Mouse (Mus musculus) kidney, postnatal 4 days (tissue): ENCODE data around the gene Hdgfl3.
"Not testable (repeated sequence)": the region's sequence is repeated elsewhere in the genome, so short reads cannot be mapped to it uniquely, and the experiment has no call there.

Source experiments
- DNase-seq, 2 experiments: peaks; one replicate each; pipeline ENCODE4 v3.0.0; 2021; ENCODE audit warnings: mixed read lengths in 2 of 2

Hdgfl3 gene

DNA sequence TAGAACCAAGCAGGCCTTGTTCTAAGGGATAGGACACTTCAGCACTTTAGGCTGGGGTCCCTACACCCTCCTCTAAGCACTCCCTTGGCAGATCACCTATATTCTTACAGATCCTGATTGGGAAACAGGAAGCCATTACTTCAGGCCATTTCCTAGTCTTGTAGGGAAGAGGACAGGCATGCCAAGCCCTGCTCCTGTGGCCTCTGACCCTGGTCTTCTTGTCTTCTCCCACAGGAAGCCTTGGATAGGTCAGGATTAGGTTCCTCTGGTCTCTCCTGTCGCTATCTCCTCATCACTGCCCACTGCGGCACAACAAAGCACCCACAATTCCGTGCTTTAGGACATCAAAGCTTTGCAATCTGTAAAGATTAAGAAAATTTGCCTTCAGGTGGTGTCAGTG, 82.6 kb downstream of the Hdgfl3 start:
- DNase-seq, result peak in 1 of 2 experiments; percentile 25

- peak in 1 of 2 experiments; percentile 27 for DNase-seq
These were observed 84.1 kb downstream of the Hdgfl3 start for GRCm38 (mm10) chr7:81850171-81850570.

DNA sequence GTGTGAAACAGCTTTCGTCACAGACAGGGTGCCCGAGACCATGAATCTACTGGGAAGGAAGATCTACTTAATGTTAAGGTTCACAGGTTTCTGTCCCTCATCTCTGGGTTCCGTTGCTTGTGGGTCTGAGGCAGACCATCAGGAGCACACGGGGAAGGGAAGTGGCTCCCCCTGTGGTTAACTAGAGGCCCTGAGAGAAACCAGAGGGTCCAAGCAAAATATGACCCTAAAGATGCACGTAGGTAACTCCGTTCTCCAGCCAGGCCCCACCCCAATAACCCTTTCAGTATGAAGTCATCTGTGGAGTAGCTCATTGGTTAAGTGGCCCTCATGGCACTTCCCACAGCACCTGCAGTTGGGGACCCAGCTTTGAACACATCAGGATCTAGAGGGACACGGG, 84.6 kb downstream of the Hdgfl3 start:
- no peak for DNase-seq

DNA sequence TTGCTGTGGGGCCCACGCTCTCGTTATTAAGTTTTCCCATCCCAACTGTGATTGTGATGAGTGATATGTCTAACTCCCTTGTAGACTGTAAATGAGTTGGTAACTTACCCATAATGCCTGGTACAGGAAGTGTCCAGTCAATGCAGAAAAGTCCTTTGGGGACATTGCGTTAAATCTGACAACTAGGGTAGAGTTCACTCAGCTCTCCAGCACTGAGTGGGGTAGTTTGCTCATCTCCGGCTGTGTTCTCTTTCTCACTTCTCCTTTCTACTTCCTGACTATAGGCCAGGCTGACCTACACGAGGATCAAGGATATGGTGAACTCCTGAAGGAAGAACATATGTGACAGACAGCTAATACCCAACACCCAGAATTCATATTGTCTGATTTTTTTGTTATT, 85.1 kb downstream of the Hdgfl3 start:
- no peak for DNase-seq

DNA sequence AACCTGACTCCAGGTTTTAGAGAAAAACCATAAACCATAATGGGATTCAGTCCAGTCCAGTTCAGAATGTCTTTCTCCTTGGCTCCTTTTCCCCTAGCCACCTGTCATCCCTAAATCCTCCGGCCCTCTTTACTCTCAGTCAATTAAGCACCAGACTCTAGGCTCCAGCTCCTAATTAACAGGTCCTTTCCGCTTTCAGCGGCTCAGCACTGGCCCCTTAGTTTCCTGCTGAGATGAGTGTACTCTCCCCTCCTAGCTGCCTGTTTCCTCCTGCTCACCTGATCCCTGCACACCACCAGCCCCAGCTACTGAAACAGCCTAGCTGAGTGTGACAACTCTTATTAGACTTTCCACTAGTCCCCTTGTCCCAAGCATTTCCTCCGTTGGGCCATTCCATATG, 86.5 kb downstream of the Hdgfl3 start:
- DNase-seq, result no peak

DNA sequence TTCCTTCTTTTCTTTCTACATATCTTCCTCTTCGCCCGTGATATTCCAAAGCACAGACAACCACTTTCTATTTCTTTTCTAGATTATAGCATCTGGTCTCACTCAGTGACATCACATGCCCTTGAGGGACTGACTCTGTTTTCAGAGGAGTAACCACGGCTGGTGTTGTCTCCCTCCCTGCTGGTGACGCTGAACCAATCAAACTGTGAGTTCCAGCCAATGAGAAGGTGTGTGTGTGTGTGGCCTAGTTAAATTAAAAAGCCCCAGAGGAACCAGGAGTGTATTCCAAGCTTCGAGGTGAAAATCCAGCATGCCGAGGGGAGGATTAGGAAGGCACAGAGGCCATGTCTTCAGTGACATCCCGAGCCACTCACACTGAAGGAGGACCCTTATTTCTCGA, 87.3 kb downstream of the Hdgfl3 start:
- peak in 1 of 2 experiments; percentile 24 for DNase-seq

GRCm38 (mm10) chr7:81846008-81846407, 88.3 kb downstream of the Hdgfl3 start:
- DNase-seq, result no peak

GRCm38 (mm10) chr7:81845313-81845712, 89.0 kb downstream of the Hdgfl3 start:
- no peak for DNase-seq

GRCm38 (mm10) chr7:81844801-81845200, 89.5 kb downstream of the Hdgfl3 start:
- no peak for DNase-seq

- DNase-seq, result no peak
These were observed 90.4 kb downstream of the Hdgfl3 start for GRCm38 (mm10) chr7:81843903-81844302.

GRCm38 (mm10) chr7:81842998-81843397, 91.3 kb downstream of the Hdgfl3 start:
- DNase-seq, result no peak

- no peak for DNase-seq
These were observed 92.1 kb downstream of the Hdgfl3 start for GRCm38 (mm10) chr7:81842141-81842540.

GRCm38 (mm10) chr7:81841439-81841838, 92.8 kb downstream of the Hdgfl3 start:
- DNase-seq, result no peak

- no peak for DNase-seq
These were observed 93.6 kb downstream of the Hdgfl3 start for GRCm38 (mm10) chr7:81840661-81841181.

- peak; percentile 49 to 60 for DNase-seq
These were observed 94.5 kb downstream of the Hdgfl3 start for GRCm38 (mm10) chr7:81839746-81840145.

DNA sequence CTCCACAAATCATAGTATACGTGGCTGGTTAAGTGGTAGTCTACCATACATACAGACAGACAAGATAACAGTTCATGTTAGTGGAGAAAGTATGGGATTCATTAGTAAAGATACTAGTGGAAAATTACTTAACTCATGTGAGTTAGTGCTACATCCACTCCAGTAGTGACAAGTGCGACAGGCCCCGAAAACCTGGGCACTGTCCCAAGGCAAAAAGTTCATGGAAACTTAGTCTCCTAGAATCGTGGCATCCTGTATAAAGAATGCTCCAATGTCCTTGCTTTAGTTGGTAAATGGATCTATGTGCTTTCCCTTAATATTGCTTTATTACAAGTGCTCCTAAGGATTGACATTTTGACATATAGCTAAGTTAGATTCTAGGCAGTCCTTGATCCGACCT, 96.5 kb downstream of the Hdgfl3 start:
- not testable (repeated sequence) for DNase-seq

DNA sequence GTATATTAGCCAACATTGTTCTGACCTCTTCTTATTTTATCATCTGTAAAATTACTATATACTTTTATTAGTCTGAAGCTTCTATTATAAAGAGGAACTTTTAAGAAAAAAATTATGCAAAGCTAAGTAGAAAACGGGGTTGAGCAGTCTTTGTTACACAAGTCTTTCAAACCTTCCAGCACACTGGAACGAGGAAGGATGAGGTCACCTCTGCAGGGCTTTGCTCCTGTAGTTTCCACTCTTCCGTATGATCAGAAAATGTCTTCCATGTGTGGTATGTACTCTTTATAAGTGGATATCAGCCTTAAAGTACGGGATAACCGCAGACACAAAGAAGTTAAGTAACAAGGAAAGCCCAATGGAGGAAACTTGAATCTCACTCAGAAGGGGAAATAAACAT, 98.8 kb downstream of the Hdgfl3 start:
- DNase-seq, result no peak

GRCm38 (mm10) chr7:81834847-81835246, 99.4 kb downstream of the Hdgfl3 start:
- no peak for DNase-seq
